Mouse (Mus musculus): Measurements from ENCODE around the gene Arhgef28. TPM values are rescaled to one million over a fixed set of nuclear protein-coding genes. Genes with fewer than 3 reads are reported as not detected.

Gene Arhgef28
- polyA plus RNA-seq, 1 experiment from 2014 or later, result 38.6 TPM

DNA sequence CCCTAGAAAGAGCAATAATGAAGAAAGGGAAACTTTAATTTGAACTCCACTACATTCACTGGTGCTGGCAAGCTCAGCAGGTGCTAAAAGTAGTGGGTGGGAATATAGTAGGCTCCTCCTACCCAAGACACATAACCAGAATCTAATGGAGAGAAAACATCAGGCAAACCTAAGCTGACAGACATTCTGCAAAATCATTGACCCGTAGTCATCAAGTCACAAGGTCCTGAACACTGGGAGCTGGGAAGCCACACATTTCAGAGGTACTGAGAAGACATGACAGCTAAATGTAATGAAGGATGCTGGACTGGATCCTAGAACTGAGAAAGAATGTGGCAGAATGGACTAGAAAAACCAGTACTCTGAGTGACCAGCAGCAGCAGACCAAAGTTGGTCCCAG lies 24.3 kb upstream of the Arhgef28 start:
- WGBS, result 87% methylated on average over 1 of the region's 1 CpGs
- no peaks in the 10 kb centered on the region for H3K4me1 ChIP-seq (ENCODE audit: control insufficient read depth, insufficient read depth, low read length)

DNA sequence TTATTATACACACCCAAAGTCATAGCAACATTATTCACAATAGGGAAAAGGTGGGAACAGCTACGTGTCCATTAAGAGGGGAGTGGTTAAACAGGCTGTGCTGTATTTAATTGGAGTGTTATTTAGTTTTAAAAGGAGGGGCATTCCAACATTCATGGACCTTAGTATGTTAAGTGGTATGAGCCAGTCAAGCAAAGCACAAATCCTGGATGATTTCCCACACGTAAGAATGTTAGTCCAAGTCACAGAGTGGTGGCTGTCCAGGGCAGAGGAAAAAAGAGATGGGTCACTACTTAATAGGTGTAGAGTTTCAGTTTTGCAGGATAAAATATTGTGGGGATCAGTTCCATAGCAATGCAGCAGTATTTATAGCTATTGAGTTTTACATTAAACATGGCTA lies 20.0 kb upstream of the Arhgef28 start:
- H3K4me3 ChIP-seq (ENCODE audit: low read length), result no peak overlapping the region
- H3K4me2 ChIP-seq (replicated peaks; ENCODE audit: low read depth, low read length), result no peak overlapping the region
- no peaks in the 10 kb centered on the region for H3K36me3 ChIP-seq (ENCODE audit: control insufficient read depth, insufficient read depth, low read length)
- WGBS, result 67% methylated on average over 2 of the region's 2 CpGs
- no peak overlapping the region for H3K27ac ChIP-seq (ENCODE audit: low read depth, low read length)
- ATAC-seq (ENCODE audit: low FRiP score, low TSS enrichment), result no peak
- H3K9ac ChIP-seq (ENCODE audit: low read depth, low read length), result no peak overlapping the region
- H3K9me3 ChIP-seq (ENCODE audit: control insufficient read depth, low read length), result no peaks in the 10 kb centered on the region
- no peaks in the 10 kb centered on the region for H3K27me3 ChIP-seq (ENCODE audit: control insufficient read depth, insufficient read depth, low read length)
- H3K4me1 ChIP-seq (ENCODE audit: control insufficient read depth, insufficient read depth, low read length), result no peaks in the 10 kb centered on the region

More for the DNA sequence above, 24.3 kb upstream of the Arhgef28 start:
- Histone ChIP-seq H3K4me3 (ENCODE audit: low read length) (no peak overlapping the region), H3K27ac (ENCODE audit: low read depth, low read length) (no peak overlapping the region), H3K4me2 (replicated peaks; ENCODE audit: low read depth, low read length) (no peak overlapping the region), H3K36me3 (ENCODE audit: control insufficient read depth, insufficient read depth, low read length) (no peaks in the 10 kb centered on the region), H3K9ac (ENCODE audit: low read depth, low read length) (no peak overlapping the region), H3K9me3 (ENCODE audit: control insufficient read depth, low read length) (no peaks in the 10 kb centered on the region), H3K27me3 (ENCODE audit: control insufficient read depth, insufficient read depth, low read length) (no peaks in the 10 kb centered on the region)
- no peak for ATAC-seq (ENCODE audit: low FRiP score, low TSS enrichment)

GRCm38 (mm10) chr13:98222848-98223247 lies 16.6 kb upstream of the Arhgef28 start:
- H3K27ac ChIP-seq (ENCODE audit: low read depth, low read length), result no peak overlapping the region
- no peaks in the 10 kb centered on the region for H3K4me1 ChIP-seq (ENCODE audit: control insufficient read depth, insufficient read depth, low read length)
- 31% methylated on average over 12 of the region's 12 CpGs for WGBS
- no peak overlapping the region for H3K9ac ChIP-seq (ENCODE audit: low read depth, low read length)
- no peak overlapping the region for H3K4me2 ChIP-seq (replicated peaks; ENCODE audit: low read depth, low read length)
- H3K4me3 ChIP-seq (ENCODE audit: low read length), result no peak overlapping the region
- ATAC-seq (ENCODE audit: low FRiP score, low TSS enrichment), result no peak
- H3K27me3 ChIP-seq (ENCODE audit: control insufficient read depth, insufficient read depth, low read length), result no peaks in the 10 kb centered on the region
- no peaks in the 10 kb centered on the region for H3K9me3 ChIP-seq (ENCODE audit: control insufficient read depth, low read length)
- no peaks in the 10 kb centered on the region for H3K36me3 ChIP-seq (ENCODE audit: control insufficient read depth, insufficient read depth, low read length)

- Histone ChIP-seq H3K27me3 (ENCODE audit: control insufficient read depth, insufficient read depth, low read length) (no peaks in the 10 kb centered on the region), H3K9ac (ENCODE audit: low read depth, low read length) (no peak overlapping the region), H3K27ac (ENCODE audit: low read depth, low read length) (no peak overlapping the region), H3K4me1 (ENCODE audit: control insufficient read depth, insufficient read depth, low read length) (peaks cover 6% of the 10 kb centered on the region; the same call in 1 of the 2 replicates), H3K9me3 (ENCODE audit: control insufficient read depth, low read length) (no peaks in the 10 kb centered on the region), H3K36me3 (ENCODE audit: control insufficient read depth, insufficient read depth, low read length) (no peaks in the 10 kb centered on the region), H3K4me2 (replicated peaks; ENCODE audit: low read depth, low read length) (no peak overlapping the region), H3K4me3 (ENCODE audit: low read length) (no peak overlapping the region)
- WGBS, result 90% methylated on average over 7 of the region's 7 CpGs
- no peak for ATAC-seq (ENCODE audit: low FRiP score, low TSS enrichment)
Measured at GRCm38 (mm10) chr13:98210137-98210536, 3.9 kb upstream of the Arhgef28 start.

GRCm38 (mm10) chr13:98208842-98209241 lies 2.6 kb upstream of the Arhgef28 start:
- no peaks in the 10 kb centered on the region for H3K27me3 ChIP-seq (ENCODE audit: control insufficient read depth, insufficient read depth, low read length)
- no peak overlapping the region for H3K4me2 ChIP-seq (replicated peaks; ENCODE audit: low read depth, low read length)
- H3K36me3 ChIP-seq (ENCODE audit: control insufficient read depth, insufficient read depth, low read length), result no peaks in the 10 kb centered on the region
- WGBS, result 40% methylated on average over 9 of the region's 9 CpGs
- H3K4me3 ChIP-seq (ENCODE audit: low read length), result no peak overlapping the region
- no peak for ATAC-seq (ENCODE audit: low FRiP score, low TSS enrichment)
- H3K27ac ChIP-seq (ENCODE audit: low read depth, low read length), result no peak overlapping the region
- H3K9me3 ChIP-seq (ENCODE audit: control insufficient read depth, low read length), result no peaks in the 10 kb centered on the region
- peaks cover 10% of the 10 kb centered on the region; the same call in 1 of the 2 replicates for H3K4me1 ChIP-seq (ENCODE audit: control insufficient read depth, insufficient read depth, low read length)
- H3K9ac ChIP-seq (ENCODE audit: low read depth, low read length), result no peak overlapping the region

- peak overlapping the region; percentile 49 for H3K4me3 ChIP-seq (ENCODE audit: low read length)
- under 1% methylated on average over 13 of the region's 13 CpGs for WGBS
- no peak for ATAC-seq (ENCODE audit: low FRiP score, low TSS enrichment)
Measured at GRCm38 (mm10) chr13:98206546-98206870, 269 bp upstream of the Arhgef28 start.

GRCm38 (mm10) chr13:98205111-98205510 lies 1.1 kb downstream of the Arhgef28 start:
- Histone ChIP-seq H3K9me3 (ENCODE audit: control insufficient read depth, low read length) (no peaks in the 10 kb centered on the region), H3K9ac (ENCODE audit: low read depth, low read length) (peak overlapping the region; percentile 64; the same call in 1 of the 2 replicates), H3K27ac (ENCODE audit: low read depth, low read length) (peak overlapping the region; percentile 68), H3K27me3 (ENCODE audit: control insufficient read depth, insufficient read depth, low read length) (no peaks in the 10 kb centered on the region), H3K4me1 (ENCODE audit: control insufficient read depth, insufficient read depth, low read length) (peaks cover 10% of the 10 kb centered on the region; the same call in 1 of the 2 replicates), H3K36me3 (ENCODE audit: control insufficient read depth, insufficient read depth, low read length) (no peaks in the 10 kb centered on the region), H3K4me3 (ENCODE audit: low read length) (peak overlapping the region; percentile 49), H3K4me2 (replicated peaks; ENCODE audit: low read depth, low read length) (peak overlapping the region; percentile 83)
- peak; percentile 37 for ATAC-seq (ENCODE audit: low FRiP score, low TSS enrichment)
- WGBS, result 13% methylated on average over 8 of the region's 8 CpGs

More at GRCm38 (mm10) chr13:98206546-98206870, 269 bp upstream of the Arhgef28 start:
- peak overlapping the region; percentile 64 for H3K9ac ChIP-seq (ENCODE audit: low read depth, low read length)
- H3K4me1 ChIP-seq (ENCODE audit: control insufficient read depth, insufficient read depth, low read length), result peaks cover 10% of the 10 kb centered on the region; the same call in 1 of the 2 replicates
- peak overlapping the region; percentile 83 for H3K4me2 ChIP-seq (replicated peaks; ENCODE audit: low read depth, low read length)
- peak overlapping the region; percentile 68 for H3K27ac ChIP-seq (ENCODE audit: low read depth, low read length)
- no peaks in the 10 kb centered on the region for H3K9me3 ChIP-seq (ENCODE audit: control insufficient read depth, low read length)
- H3K27me3 ChIP-seq (ENCODE audit: control insufficient read depth, insufficient read depth, low read length), result no peaks in the 10 kb centered on the region
- no peaks in the 10 kb centered on the region for H3K36me3 ChIP-seq (ENCODE audit: control insufficient read depth, insufficient read depth, low read length)

DNA sequence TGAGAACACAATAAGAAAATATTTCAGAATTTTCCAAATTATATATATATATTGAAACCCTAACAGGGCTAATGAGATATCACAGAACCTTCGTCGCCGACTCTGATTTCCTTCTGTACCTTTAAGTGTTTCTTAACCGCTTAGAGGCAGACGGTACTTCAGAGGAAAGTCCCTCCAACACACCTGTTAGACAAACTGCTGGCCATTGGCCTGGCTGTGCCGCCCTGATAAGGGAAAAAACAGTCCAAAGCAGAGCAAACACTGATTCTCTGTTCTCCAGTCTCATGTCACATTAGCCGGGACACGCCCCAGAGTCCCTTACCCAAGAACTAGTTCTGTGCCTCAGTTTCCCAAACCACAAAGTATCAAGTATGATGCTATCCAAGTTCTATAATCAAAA lies 1.9 kb downstream of the Arhgef28 start:
- H3K4me3 ChIP-seq (ENCODE audit: low read length), result no peak overlapping the region
- no peaks in the 10 kb centered on the region for H3K36me3 ChIP-seq (ENCODE audit: control insufficient read depth, insufficient read depth, low read length)
- 90% methylated on average over 8 of the region's 8 CpGs for WGBS
- H3K4me2 ChIP-seq (replicated peaks; ENCODE audit: low read depth, low read length), result no peak overlapping the region
- no peak overlapping the region for H3K9ac ChIP-seq (ENCODE audit: low read depth, low read length)
- no peak overlapping the region for H3K27ac ChIP-seq (ENCODE audit: low read depth, low read length)
- H3K4me1 ChIP-seq (ENCODE audit: control insufficient read depth, insufficient read depth, low read length), result peaks cover 10% of the 10 kb centered on the region; the same call in 1 of the 2 replicates
- no peaks in the 10 kb centered on the region for H3K27me3 ChIP-seq (ENCODE audit: control insufficient read depth, insufficient read depth, low read length)
- ATAC-seq (ENCODE audit: low FRiP score, low TSS enrichment), result no peak
- no peaks in the 10 kb centered on the region for H3K9me3 ChIP-seq (ENCODE audit: control insufficient read depth, low read length)

DNA sequence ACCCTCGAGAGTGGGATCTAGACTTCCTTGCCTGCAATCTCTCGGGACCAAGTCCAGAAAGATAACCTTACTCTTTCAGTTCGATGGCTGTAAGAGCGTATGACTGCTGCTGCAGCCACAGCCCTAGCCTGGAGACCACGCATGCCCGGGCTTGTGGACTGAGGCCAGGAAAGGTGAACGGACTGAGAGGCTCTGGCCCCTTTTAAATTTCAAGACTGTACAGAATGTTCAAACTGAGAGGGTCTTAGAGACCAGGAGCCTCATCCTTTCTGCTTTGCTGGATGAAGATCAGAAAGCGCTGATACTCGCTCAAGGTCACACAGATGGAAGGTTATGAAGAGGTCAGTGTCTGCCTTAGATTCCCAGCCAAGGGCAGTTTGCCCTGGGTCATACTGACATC lies 4.8 kb downstream of the Arhgef28 start:
- Histone ChIP-seq H3K4me1 (ENCODE audit: control insufficient read depth, insufficient read depth, low read length) (peaks cover 15% of the 10 kb centered on the region; the same call in 1 of the 2 replicates), H3K9ac (ENCODE audit: low read depth, low read length) (no peak overlapping the region), H3K27me3 (ENCODE audit: control insufficient read depth, insufficient read depth, low read length) (no peaks in the 10 kb centered on the region), H3K4me3 (ENCODE audit: low read length) (no peak overlapping the region), H3K27ac (ENCODE audit: low read depth, low read length) (no peak overlapping the region), H3K36me3 (ENCODE audit: control insufficient read depth, insufficient read depth, low read length) (no peaks in the 10 kb centered on the region), H3K4me2 (replicated peaks; ENCODE audit: low read depth, low read length) (no peak overlapping the region), H3K9me3 (ENCODE audit: control insufficient read depth, low read length) (no peaks in the 10 kb centered on the region)
- WGBS, result 66% methylated on average over 9 of the region's 9 CpGs
- ATAC-seq (ENCODE audit: low FRiP score, low TSS enrichment), result no peak

Data from kidney, embryonic 14.5 days (tissue).